Mouse (Mus musculus): Measurements from ENCODE around the gene Stmn1. TPM values are rescaled to one million over a fixed set of nuclear protein-coding genes. Genes with fewer than 3 reads are reported as not detected.

Stmn1 gene
- polyA plus RNA-seq, 1 experiment from 2014 or later: 3,815 TPM

- Histone ChIP-seq H3K4me1 (ENCODE audit: control insufficient read depth, insufficient read depth, low read length) (peaks cover 13% of the 10 kb centered on the region), H3K36me3 (ENCODE audit: control insufficient read depth, insufficient read depth, low read length) (no peaks in the 10 kb centered on the region), H3K27ac (ENCODE audit: low read depth, low read length) (no peak overlapping the region), H3K27me3 (ENCODE audit: control insufficient read depth, insufficient read depth, low read length) (no peaks in the 10 kb centered on the region; the same call in 1 of the 2 replicates), H3K4me2 (ENCODE audit: low read depth) (no peak overlapping the region), H3K9me3 (ENCODE audit: control insufficient read depth, low read length) (no peaks in the 10 kb centered on the region), H3K9ac (ENCODE audit: low read length) (no peak overlapping the region), H3K4me3 (ENCODE audit: low read depth, low read length) (no peak overlapping the region)
- WGBS: 77% methylated on average over 9 of the region's 9 CpGs
- ATAC-seq (ENCODE audit: insufficient read depth, low FRiP score, low TSS enrichment) (no peak), DNase-seq (ENCODE audit: low spot score) (no peak)
These were observed 16.6 kb upstream of the Stmn1 start for GRCm38 (mm10) chr4:134451484-134451883.

GRCm38 (mm10) chr4:134453619-134454400, 14.3 kb upstream of the Stmn1 start:
- Histone ChIP-seq H3K9me3 (ENCODE audit: control insufficient read depth, low read length) (no peaks in the 10 kb centered on the region), H3K4me2 (ENCODE audit: low read depth) (peak overlapping the region; percentile 19; the same call in 1 of the 2 replicates), H3K36me3 (ENCODE audit: control insufficient read depth, insufficient read depth, low read length) (no peaks in the 10 kb centered on the region), H3K4me3 (ENCODE audit: low read depth, low read length) (peak overlapping the region; percentile 10; the same call in 1 of the 2 replicates), H3K4me1 (ENCODE audit: control insufficient read depth, insufficient read depth, low read length) (peaks cover 13% of the 10 kb centered on the region), H3K27ac (ENCODE audit: low read depth, low read length) (no peak overlapping the region), H3K9ac (ENCODE audit: low read length) (0 out of 2 replicates have a peak overlapping the region, but pooled peaks have one; percentile 30), H3K27me3 (ENCODE audit: control insufficient read depth, insufficient read depth, low read length) (no peaks in the 10 kb centered on the region; the same call in 1 of the 2 replicates)
- DNase-seq (ENCODE audit: low spot score) (no peak), ATAC-seq (ENCODE audit: insufficient read depth, low FRiP score, low TSS enrichment) (no peak)
- 26% methylated on average over 34 of the region's 34 CpGs for WGBS

- DNase-seq (ENCODE audit: low spot score): no peak
- no peaks in the 10 kb centered on the region; the same call in 1 of the 2 replicates for H3K27me3 ChIP-seq (ENCODE audit: control insufficient read depth, insufficient read depth, low read length)
- H3K9me3 ChIP-seq (ENCODE audit: control insufficient read depth, low read length): no peaks in the 10 kb centered on the region
- no peaks in the 10 kb centered on the region for H3K36me3 ChIP-seq (ENCODE audit: control insufficient read depth, insufficient read depth, low read length)
- no peak overlapping the region for H3K4me3 ChIP-seq (ENCODE audit: low read depth, low read length)
- WGBS: 49% methylated on average over 6 of the region's 6 CpGs
- ATAC-seq (ENCODE audit: insufficient read depth, low FRiP score, low TSS enrichment): no peak
- H3K9ac ChIP-seq (ENCODE audit: low read length): no peak overlapping the region
- no peak overlapping the region for H3K4me2 ChIP-seq (ENCODE audit: low read depth)
- peaks cover 11% of the 10 kb centered on the region for H3K4me1 ChIP-seq (ENCODE audit: control insufficient read depth, insufficient read depth, low read length)
- no peak overlapping the region for H3K27ac ChIP-seq (ENCODE audit: low read depth, low read length)
These were observed 12.8 kb upstream of the Stmn1 start for GRCm38 (mm10) chr4:134455310-134455709.

- Histone ChIP-seq H3K4me2 (ENCODE audit: low read depth) (no peak overlapping the region), H3K36me3 (ENCODE audit: control insufficient read depth, insufficient read depth, low read length) (no peaks in the 10 kb centered on the region), H3K9me3 (ENCODE audit: control insufficient read depth, low read length) (no peaks in the 10 kb centered on the region), H3K4me3 (ENCODE audit: low read depth, low read length) (no peak overlapping the region), H3K4me1 (ENCODE audit: control insufficient read depth, insufficient read depth, low read length) (peaks cover 3% of the 10 kb centered on the region; the same call in 1 of the 2 replicates), H3K9ac (ENCODE audit: low read length) (no peak overlapping the region), H3K27ac (ENCODE audit: low read depth, low read length) (no peak overlapping the region), H3K27me3 (ENCODE audit: control insufficient read depth, insufficient read depth, low read length) (no peaks in the 10 kb centered on the region; the same call in 1 of the 2 replicates)
- no peak for ATAC-seq (ENCODE audit: insufficient read depth, low FRiP score, low TSS enrichment)
- WGBS: 61% methylated on average over 7 of the region's 7 CpGs
- no peak for DNase-seq (ENCODE audit: low spot score)
These were observed 10.8 kb upstream of the Stmn1 start for GRCm38 (mm10) chr4:134457130-134457825.

GRCm38 (mm10) chr4:134458856-134459255, 9.3 kb upstream of the Stmn1 start:
- H3K4me1 ChIP-seq (ENCODE audit: control insufficient read depth, insufficient read depth, low read length): no peaks in the 10 kb centered on the region; the same call in 1 of the 2 replicates
- ATAC-seq (ENCODE audit: insufficient read depth, low FRiP score, low TSS enrichment) (no peak), DNase-seq (ENCODE audit: low spot score) (no peak)
- no peaks in the 10 kb centered on the region for H3K9me3 ChIP-seq (ENCODE audit: control insufficient read depth, low read length)
- WGBS: 76% methylated on average over 5 of the region's 5 CpGs
- H3K27ac ChIP-seq (ENCODE audit: low read depth, low read length): no peak overlapping the region
- H3K4me3 ChIP-seq (ENCODE audit: low read depth, low read length): no peak overlapping the region
- no peak overlapping the region for H3K4me2 ChIP-seq (ENCODE audit: low read depth)
- H3K36me3 ChIP-seq (ENCODE audit: control insufficient read depth, insufficient read depth, low read length): no peaks in the 10 kb centered on the region
- H3K27me3 ChIP-seq (ENCODE audit: control insufficient read depth, insufficient read depth, low read length): no peaks in the 10 kb centered on the region; the same call in 1 of the 2 replicates
- no peak overlapping the region for H3K9ac ChIP-seq (ENCODE audit: low read length)

- H3K27ac ChIP-seq (ENCODE audit: low read depth, low read length): no peak overlapping the region
- DNase-seq (ENCODE audit: low spot score): no peak
- H3K4me1 ChIP-seq (ENCODE audit: control insufficient read depth, insufficient read depth, low read length): no peaks in the 10 kb centered on the region
- H3K4me2 ChIP-seq (ENCODE audit: low read depth): no peak overlapping the region
- H3K4me3 ChIP-seq (ENCODE audit: low read depth, low read length): no peak overlapping the region
- no peak for ATAC-seq (ENCODE audit: insufficient read depth, low FRiP score, low TSS enrichment)
- WGBS: 84% methylated on average over 10 of the region's 10 CpGs
- no peaks in the 10 kb centered on the region for H3K27me3 ChIP-seq (ENCODE audit: control insufficient read depth, insufficient read depth, low read length)
- H3K9ac ChIP-seq (ENCODE audit: low read length): no peak overlapping the region
- no peaks in the 10 kb centered on the region for H3K36me3 ChIP-seq (ENCODE audit: control insufficient read depth, insufficient read depth, low read length)
- no peaks in the 10 kb centered on the region for H3K9me3 ChIP-seq (ENCODE audit: control insufficient read depth, low read length)
These were observed 7.8 kb upstream of the Stmn1 start for GRCm38 (mm10) chr4:134460277-134460676.

- Histone ChIP-seq H3K36me3 (ENCODE audit: control insufficient read depth, insufficient read depth, low read length) (no peaks in the 10 kb centered on the region), H3K27ac (ENCODE audit: low read depth, low read length) (no peak overlapping the region)
- no peak for ATAC-seq (ENCODE audit: insufficient read depth, low FRiP score, low TSS enrichment)
These were observed 6.9 kb upstream of the Stmn1 start for GRCm38 (mm10) chr4:134461252-134461651.

GRCm38 (mm10) chr4:134465789-134466188, 2.3 kb upstream of the Stmn1 start:
- no peak for DNase-seq (ENCODE audit: low spot score)
- H3K4me1 ChIP-seq (ENCODE audit: control insufficient read depth, insufficient read depth, low read length): peaks cover 6% of the 10 kb centered on the region; the same call in 1 of the 2 replicates
- 0 out of 2 replicates have a peak overlapping the region, but pooled peaks have one; percentile 32 for H3K9ac ChIP-seq (ENCODE audit: low read length)
- H3K36me3 ChIP-seq (ENCODE audit: control insufficient read depth, insufficient read depth, low read length): peaks cover 1% of the 10 kb centered on the region
- H3K27ac ChIP-seq (ENCODE audit: low read depth, low read length): no peak overlapping the region
- 50% methylated on average over 12 of the region's 12 CpGs for WGBS
- no peak overlapping the region for H3K4me3 ChIP-seq (ENCODE audit: low read depth, low read length)
- no peak overlapping the region for H3K4me2 ChIP-seq (ENCODE audit: low read depth)
- no peaks in the 10 kb centered on the region for H3K27me3 ChIP-seq (ENCODE audit: control insufficient read depth, insufficient read depth, low read length)
- no peak for ATAC-seq (ENCODE audit: insufficient read depth, low FRiP score, low TSS enrichment)
- no peaks in the 10 kb centered on the region for H3K9me3 ChIP-seq (ENCODE audit: control insufficient read depth, low read length)

More at GRCm38 (mm10) chr4:134461252-134461651, 6.9 kb upstream of the Stmn1 start:
- Histone ChIP-seq H3K27me3 (ENCODE audit: control insufficient read depth, insufficient read depth, low read length) (no peaks in the 10 kb centered on the region), H3K9ac (ENCODE audit: low read length) (no peak overlapping the region), H3K9me3 (ENCODE audit: control insufficient read depth, low read length) (no peaks in the 10 kb centered on the region), H3K4me3 (ENCODE audit: low read depth, low read length) (no peak overlapping the region), H3K4me2 (ENCODE audit: low read depth) (no peak overlapping the region), H3K4me1 (ENCODE audit: control insufficient read depth, insufficient read depth, low read length) (peaks cover 5% of the 10 kb centered on the region; the same call in 1 of the 2 replicates)
- DNase-seq (ENCODE audit: low spot score): no peak
- 80% methylated on average over 5 of the region's 5 CpGs for WGBS
